Mouse (Mus musculus) neutrophil, adult 59 days (primary cell): Measurements from ENCODE around the gene Hpf1. TPM values are rescaled to one million over a fixed set of nuclear protein-coding genes. Genes with fewer than 3 reads are reported as not detected.

Experiments used
- total RNA-seq, 2 experiments: library from RNA; stranded (reverse); gene quantifications; 1 replicate in 1 of 2; 2 replicates in 1 of 2; pipeline ENCODE4 v1.2.4; 2023

Hpf1 gene
- total RNA-seq, result 10 to 100 TPM; 21.8 to 23.8 TPM

GRCm38 (mm10) chr8:60889843-60890519 lies at the start of gene Hpf1:
TSS of gene Hpf1 (plus strand) at chr8:60890418.

Other genes with a start within 250 kb of the Hpf1 start
- gene Clcn3, start 92.9 kb downstream of the Hpf1 start, total RNA-seq, result 10 to 100 TPM; 18.5 to 19.1 TPM
- gene Nek1, start 102.8 kb downstream of the Hpf1 start, total RNA-seq, result 1 to 10 TPM; 3.8 TPM